Mouse (Mus musculus): Measurements from ENCODE around the gene Pyroxd1.
A peak's percentile ranks its signal among the peaks of the same experiment; 100 is the strongest.
"Not testable (repeated sequence)": the region's sequence is repeated elsewhere in the genome, so short reads cannot be mapped to it uniquely, and the experiment has no call there.

Pyroxd1 gene

GRCm38 (mm10) chr6:142345440-142346038, at the start of gene Pyroxd1:
TSS of gene Pyroxd1 (plus strand) at chr6:142345654.
- peak; percentile 87 for DNase-seq (ENCODE audit: low spot score)

- no peak for DNase-seq (ENCODE audit: low spot score)
Measured at GRCm38 (mm10) chr6:142298098-142298497, 47.4 kb upstream of the Pyroxd1 start, which contains the start of gene Iapp. TSS of gene Iapp (plus strand) at chr6:142298423.

- DNase-seq (ENCODE audit: low spot score) = no peak
Measured at GRCm38 (mm10) chr6:142305076-142305475, 40.4 kb upstream of the Pyroxd1 start.

- no peak for DNase-seq (ENCODE audit: low spot score)
Measured at GRCm38 (mm10) chr6:142314285-142314684, 31.2 kb upstream of the Pyroxd1 start.

GRCm38 (mm10) chr6:142317106-142317505, 28.3 kb upstream of the Pyroxd1 start:
- DNase-seq (ENCODE audit: low spot score) = no peak

- no peak for DNase-seq (ENCODE audit: low spot score)
Measured at GRCm38 (mm10) chr6:142322881-142323280, 22.6 kb upstream of the Pyroxd1 start, which contains the start of gene Slco1a5. TSS of gene Slco1a5 (minus strand) at chr6:142322981.

- DNase-seq (ENCODE audit: low spot score) = no peak
Measured at GRCm38 (mm10) chr6:142326598-142326997, 18.9 kb upstream of the Pyroxd1 start.

- DNase-seq (ENCODE audit: low spot score) = no peak
Measured at GRCm38 (mm10) chr6:142329201-142329600, 16.3 kb upstream of the Pyroxd1 start.

GRCm38 (mm10) chr6:142338961-142339360, 6.5 kb upstream of the Pyroxd1 start:
- no peak for DNase-seq (ENCODE audit: low spot score)

GRCm38 (mm10) chr6:142339576-142339975, 5.9 kb upstream of the Pyroxd1 start:
- DNase-seq (ENCODE audit: low spot score) = no peak

GRCm38 (mm10) chr6:142343561-142343960, 1.9 kb upstream of the Pyroxd1 start:
- peak; percentile 34 for DNase-seq (ENCODE audit: low spot score)

GRCm38 (mm10) chr6:142346181-142347110, 992 bp downstream of the Pyroxd1 start:
- DNase-seq (ENCODE audit: low spot score) = no peak

- DNase-seq (ENCODE audit: low spot score) = no peak
Measured at GRCm38 (mm10) chr6:142347431-142348385, 2.3 kb downstream of the Pyroxd1 start.

GRCm38 (mm10) chr6:142352099-142352498, 6.6 kb downstream of the Pyroxd1 start:
- DNase-seq (ENCODE audit: low spot score) = not testable (repeated sequence)

- no peak for DNase-seq (ENCODE audit: low spot score)
Measured at GRCm38 (mm10) chr6:142357106-142357505, 11.7 kb downstream of the Pyroxd1 start.

GRCm38 (mm10) chr6:142362036-142362435, 16.6 kb downstream of the Pyroxd1 start:
- no peak for DNase-seq (ENCODE audit: low spot score)

- DNase-seq (ENCODE audit: low spot score) = peak; percentile 11
Measured at GRCm38 (mm10) chr6:142363019-142363576, 17.6 kb downstream of the Pyroxd1 start.

- no peak for DNase-seq (ENCODE audit: low spot score)
Measured at GRCm38 (mm10) chr6:142365742-142366472, 20.5 kb downstream of the Pyroxd1 start.

- no peak for DNase-seq (ENCODE audit: low spot score)
Measured at GRCm38 (mm10) chr6:142366473-142367018, 21.1 kb downstream of the Pyroxd1 start.

- no peak for DNase-seq (ENCODE audit: low spot score)
Measured at GRCm38 (mm10) chr6:142367565-142367964, 22.1 kb downstream of the Pyroxd1 start.

GRCm38 (mm10) chr6:142369568-142369967, 24.1 kb downstream of the Pyroxd1 start:
- DNase-seq (ENCODE audit: low spot score) = peak; percentile 54

All from lung, postnatal 25 days (tissue).